In the genomic region with DNA sequence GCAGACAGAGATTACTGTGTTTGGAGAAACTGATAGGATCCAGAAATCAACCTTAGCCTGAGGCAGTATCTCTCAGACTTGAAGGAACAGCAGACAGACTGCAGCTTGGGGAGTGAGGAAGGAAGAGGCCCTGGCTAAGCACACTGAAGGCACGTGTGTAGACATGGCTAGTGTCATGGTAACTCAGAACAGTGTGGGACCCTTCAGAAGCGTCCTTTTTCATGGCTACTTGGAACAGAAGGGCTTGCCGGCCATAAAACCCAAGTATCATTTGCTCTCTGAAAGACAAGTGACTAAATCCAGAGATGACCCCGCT, we compare ENCODE assay signal across 12 mouse cellular contexts.
DNase-seq lines count a peak whose midpoint lies in the region; ATAC-seq and TF ChIP-seq lines count a peak whose summit lies in the region.
"Had no signal": no experiment of that assay in that cellular context is flagged by ENCODE, and none has a peak within 500 bp of the region (broad histone marks: within the 10 kb centered on the region; RNA-seq: fewer than 3 reads in every experiment).

No protein-coding gene starts in this region.

- intact Hi-C loops in heart, postnatal 25 days (cut with DNase I): no loop called here

- peak; percentile 31; the same call in 1 of the 2 replicates for ATAC-seq in heart, embryonic 13.5 days (ENCODE audit: extremely low read depth, insufficient number of reproducible peaks, low FRiP score, low TSS enrichment)
- no peak for ATAC-seq in lung, postnatal 0 days
- ATAC-seq in forebrain, embryonic 15.5 days (replicated peaks): no peak
- ATAC-seq in stomach, embryonic 14.5 days (ENCODE audit: insufficient number of reproducible peaks, insufficient read depth, low FRiP score, low read depth): 0 out of 2 replicates have a peak, but pooled peaks have one; percentile 65

- H3K27me3 ChIP-seq in heart, embryonic 13.5 days (replicated peaks): peaks cover 6% of the 10 kb centered on the region
- no peaks in the 10 kb centered on the region for H3K27me3 ChIP-seq in lung, postnatal 0 days (replicated peaks; ENCODE audit: insufficient read depth, low read length)
- H3K27me3 ChIP-seq in forebrain, embryonic 15.5 days: no peaks in the 10 kb centered on the region
- no peaks in the 10 kb centered on the region for H3K27me3 ChIP-seq in stomach, embryonic 14.5 days (ENCODE audit: control insufficient read depth, insufficient read depth, low read length)
- H3K27me3 ChIP-seq: CH12.LX had no signal

- peak overlapping the region; percentile 17; the same call in 1 of the 2 replicates for H3K4me2 ChIP-seq in heart, embryonic 13.5 days
- no peak overlapping the region for H3K4me2 ChIP-seq in lung, postnatal 0 days (replicated peaks; ENCODE audit: low read depth, low read length)
- no peak overlapping the region for H3K4me2 ChIP-seq in forebrain, embryonic 15.5 days (replicated peaks)
- H3K4me2 ChIP-seq in stomach, embryonic 14.5 days (replicated peaks; ENCODE audit: low read depth, low read length): no peak overlapping the region

- no peak for TF ChIP-seq CTCF in lung, postnatal 0 days (IDR thresholded peaks at IDR 0.05)

- 38% methylated on average over 4 of the region's 4 CpGs for WGBS in heart, embryonic 13.5 days
- 38% methylated on average over 4 of the region's 4 CpGs for WGBS in lung, postnatal 0 days
- WGBS in forebrain, embryonic 15.5 days: 69% methylated on average over 4 of the region's 4 CpGs
- WGBS in stomach, embryonic 14.5 days: 36% methylated on average over 4 of the region's 4 CpGs

- no peak for DNase-seq in heart, postnatal 25 days (ENCODE audit: low spot score)
- peak; percentile 24 for DNase-seq in lung, postnatal 0 days (ENCODE audit: low spot score)
- no peak for DNase-seq in lung, postnatal 4 days
- no peak for DNase-seq in right cerebral cortex, postnatal 4 days
- no peak for DNase-seq in urinary bladder, postnatal 25 days (ENCODE audit: low spot score)
- DNase-seq: adrenal gland, postnatal 14 days had no signal

- no peak for TF ChIP-seq EP300 in lung, postnatal 0 days (IDR thresholded peaks at IDR 0.05)

- no peaks in the 10 kb centered on the region for H3K9me3 ChIP-seq in heart, embryonic 13.5 days
- H3K9me3 ChIP-seq in lung, postnatal 0 days (ENCODE audit: low read length): no peaks in the 10 kb centered on the region
- H3K9me3 ChIP-seq in forebrain, embryonic 15.5 days: no peaks in the 10 kb centered on the region
- H3K9me3 ChIP-seq in stomach, embryonic 14.5 days (ENCODE audit: control insufficient read depth, low read depth, low read length): no peaks in the 10 kb centered on the region

- H3K27ac ChIP-seq in heart, embryonic 13.5 days (replicated peaks): peak overlapping the region; percentile 48; the same call in 1 of the 2 replicates
- H3K27ac ChIP-seq in lung, postnatal 0 days (ENCODE audit: low read length): no peak overlapping the region
- H3K27ac ChIP-seq in forebrain, embryonic 15.5 days (replicated peaks): 0 out of 2 replicates have a peak overlapping the region, but pooled peaks have one; percentile 15
- H3K27ac ChIP-seq in stomach, embryonic 14.5 days (ENCODE audit: low read length): no peak overlapping the region
- H3K27ac ChIP-seq: layer of hippocampus, adult 2 months; liver, embryonic 14.5 days had no signal

- H3K4me1 ChIP-seq in heart, embryonic 13.5 days: peaks cover 32% of the 10 kb centered on the region
- peaks cover 15% of the 10 kb centered on the region for H3K4me1 ChIP-seq in lung, postnatal 0 days (ENCODE audit: insufficient read depth, low read depth, low read length)
- peaks cover 15% of the 10 kb centered on the region; the same call in 1 of the 2 replicates for H3K4me1 ChIP-seq in forebrain, embryonic 15.5 days
- H3K4me1 ChIP-seq in stomach, embryonic 14.5 days (ENCODE audit: control insufficient read depth, insufficient read depth, low read length): peaks cover 17% of the 10 kb centered on the region

- H3K4me3 ChIP-seq in heart, embryonic 13.5 days: no peak overlapping the region
- H3K4me3 ChIP-seq in lung, postnatal 0 days (ENCODE audit: low read depth, low read length): no peak overlapping the region
- no peak overlapping the region for H3K4me3 ChIP-seq in forebrain, embryonic 15.5 days
- no peak overlapping the region for H3K4me3 ChIP-seq in stomach, embryonic 14.5 days (ENCODE audit: low read depth, low read length)
- H3K4me3 ChIP-seq: layer of hippocampus, adult 2 months had no signal

- no peaks in the 10 kb centered on the region for H3K36me3 ChIP-seq in heart, embryonic 13.5 days
- no peaks in the 10 kb centered on the region for H3K36me3 ChIP-seq in lung, postnatal 0 days (ENCODE audit: insufficient read depth, low read length)
- no peaks in the 10 kb centered on the region for H3K36me3 ChIP-seq in forebrain, embryonic 15.5 days
- H3K36me3 ChIP-seq in stomach, embryonic 14.5 days (ENCODE audit: control insufficient read depth, insufficient read depth, low read length): no peaks in the 10 kb centered on the region

- no peak overlapping the region for H3K9ac ChIP-seq in heart, embryonic 13.5 days
- H3K9ac ChIP-seq in lung, postnatal 0 days (replicated peaks; ENCODE audit: low read depth): no peak overlapping the region
- H3K9ac ChIP-seq in forebrain, embryonic 15.5 days (replicated peaks): no peak overlapping the region
- H3K9ac ChIP-seq in stomach, embryonic 14.5 days (replicated peaks; ENCODE audit: low read depth, low read length): no peak overlapping the region
- H3K9ac ChIP-seq: liver, embryonic 14.5 days had no signal

Comparison
In these comparisons a context has a peak if more than half of its experiments do, and no peak if none do; other contexts are left out.
1. ATAC-seq: peak in heart, embryonic 13.5 days (single experiment) and stomach, embryonic 14.5 days (single experiment); none in lung, postnatal 0 days (single experiment) and forebrain, embryonic 15.5 days (single experiment).
2. H3K27ac ChIP-seq: peak in heart, embryonic 13.5 days (single experiment) and forebrain, embryonic 15.5 days (single experiment); none in lung, postnatal 0 days (single experiment) and stomach, embryonic 14.5 days (single experiment).